Mouse (Mus musculus) hindbrain, embryonic 13.5 days (tissue): Measurements from ENCODE around the gene Cryba2. TPM values are rescaled to one million over a fixed set of nuclear protein-coding genes. Genes with fewer than 3 reads are reported as not detected.

Source experiments
- ATAC-seq: fragments of 200-750 bp; cut with Nextera tagmentation; 2 replicates; pipeline ENCODE4 v1.8.0; 2017; ENCODE audit warnings: moderate TSS enrichment; ENCODE audit not compliant: low FRiP score
- H3K27ac ChIP-seq: fragments of 300-500 bp; sonication (generic); 2 replicates; pipeline ENCODE4 v1.5.1; 2015; ENCODE audit warnings: inconsistent platforms, mild to moderate bottlenecking, moderate library complexity
- H3K27me3 ChIP-seq: fragments of 300-500 bp; sonication (generic); 2 replicates; pipeline ENCODE4 v1.6.1; 2015; ENCODE audit warnings: mild to moderate bottlenecking, inconsistent platforms
- H3K36me3 ChIP-seq: fragments of 300-500 bp; sonication (generic); 2 replicates; pipeline ENCODE4 v1.6.1; 2015; ENCODE audit warnings: mild to moderate bottlenecking, inconsistent platforms
- H3K4me1 ChIP-seq: fragments of 300-500 bp; sonication (generic); replicated peaks from 2 replicates; pipeline ENCODE4 v1.6.1; 2015; ENCODE audit warnings: inconsistent platforms
- H3K4me2 ChIP-seq: fragments of 300-500 bp; sonication (generic); 2 replicates; pipeline ENCODE4 v1.6.1; 2015; ENCODE audit warnings: inconsistent platforms, mild to moderate bottlenecking, moderate library complexity
- H3K4me3 ChIP-seq: fragments of 300-500 bp; sonication (generic); 2 replicates; pipeline ENCODE4 v1.5.1; 2015; ENCODE audit warnings: mild to moderate bottlenecking, inconsistent platforms
- H3K9ac ChIP-seq: fragments of 300-500 bp; sonication (generic); 2 replicates; pipeline ENCODE4 v1.6.1; 2015; ENCODE audit warnings: mild to moderate bottlenecking, inconsistent platforms
- H3K9me3 ChIP-seq: fragments of 300-500 bp; sonication (generic); 2 replicates; pipeline ENCODE4 v1.6.1; 2016; ENCODE audit warnings: inconsistent platforms
- WGBS: fragments of 180-500 bp; shearing (Covaris S2); methylation state at CpG from one replicate; pipeline ENCODE4 v1.1.7; 2015; 5-methylcytosine and 5-hydroxymethylcytosine counted together
- polyA plus RNA-seq: library from polyadenylated mRNA; unstranded; fragments of >200 nt; fragmentation: Nextera tagmentation; extraction: Ambion mirVana; gene quantifications from 2 replicates; pipeline ENCODE4 v1.2.1, GENCODE M21; 2015

Gene Cryba2
- polyA plus RNA-seq, 1 experiment from 2014 or later: 2.9 TPM

DNA sequence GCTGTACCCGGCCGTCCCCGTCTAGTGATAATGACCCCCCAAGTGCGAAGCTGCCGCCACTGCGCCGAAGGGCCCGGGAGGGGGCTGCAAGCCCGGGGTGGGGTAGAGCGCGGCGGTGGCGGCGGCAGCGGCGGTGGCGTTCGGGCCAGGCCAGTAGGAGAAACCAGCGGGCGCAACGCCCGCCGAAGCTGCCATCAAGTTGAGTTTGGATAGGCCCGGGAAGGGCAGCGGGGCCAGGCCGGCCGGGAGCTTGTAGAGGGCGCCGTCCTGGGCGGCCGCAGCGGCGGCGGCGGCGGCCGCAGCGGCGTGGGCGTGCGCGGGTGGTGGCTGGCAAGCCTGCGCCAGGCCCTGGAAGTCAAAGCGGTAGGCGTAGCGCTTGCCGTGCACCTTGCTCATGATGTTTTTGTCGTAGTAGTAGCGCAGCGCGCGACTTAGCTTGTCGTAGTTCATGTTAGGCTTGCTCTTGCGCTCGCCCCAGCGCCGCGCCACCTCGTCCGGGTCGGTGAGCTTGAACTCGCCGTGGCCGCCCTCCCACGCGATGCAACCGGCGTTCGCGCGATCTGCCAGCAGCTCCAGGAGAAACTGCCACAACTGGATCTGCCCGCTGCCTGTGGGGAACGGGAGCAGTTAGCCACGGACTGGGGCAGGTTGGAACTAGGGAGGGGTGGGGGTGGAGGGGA lies 10.7 kb downstream of the Cryba2 start:
- peak overlapping the region; percentile 65 for H3K4me2 ChIP-seq
- H3K36me3 ChIP-seq: no peaks in the 10 kb centered on the region
- peak overlapping the region; percentile 68 for H3K9ac ChIP-seq
- H3K27ac ChIP-seq: no peak overlapping the region
- 1% methylated on average over 73 of the region's 74 CpGs for WGBS
- no peaks in the 10 kb centered on the region for H3K9me3 ChIP-seq
- peaks cover 95% of the 10 kb centered on the region for H3K27me3 ChIP-seq
- H3K4me3 ChIP-seq: peak overlapping the region; percentile 44
- peak; percentile 45; the same call in 1 of the 2 replicates for ATAC-seq
- H3K4me1 ChIP-seq: peaks cover 29% of the 10 kb centered on the region

DNA sequence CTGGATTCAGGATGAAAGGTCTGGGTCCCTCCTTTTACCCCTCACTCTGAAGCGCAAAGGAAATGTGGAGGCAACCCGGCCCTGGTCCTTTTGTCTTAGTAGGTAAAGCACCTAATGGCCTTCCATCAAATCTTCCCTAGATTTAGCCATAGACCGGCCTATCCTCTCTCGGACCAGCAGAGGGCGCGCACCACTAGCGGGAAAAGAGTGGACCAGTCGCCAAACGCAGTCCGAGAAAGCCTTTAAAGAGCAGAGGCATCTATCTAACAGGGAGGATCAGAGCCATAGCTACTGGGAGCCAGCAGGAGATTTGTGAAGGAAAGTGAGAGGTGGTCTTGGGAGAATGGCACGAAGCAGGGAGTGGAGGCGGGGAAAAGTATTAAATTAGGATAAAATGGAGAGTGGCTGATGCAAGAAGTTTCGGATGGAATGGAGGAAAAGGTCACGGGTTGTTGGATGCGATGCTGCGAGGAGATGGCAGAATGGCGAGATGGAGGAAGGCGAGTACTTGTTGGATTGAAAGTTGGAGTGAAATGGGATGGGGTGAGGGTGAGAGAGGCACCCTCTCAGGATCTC lies 12.1 kb downstream of the Cryba2 start:
- 2% methylated on average over 18 of the region's 18 CpGs for WGBS
- Histone ChIP-seq H3K4me3 (no peak overlapping the region), H3K27me3 (peaks cover 90% of the 10 kb centered on the region), H3K27ac (no peak overlapping the region), H3K4me1 (peaks cover 29% of the 10 kb centered on the region), H3K9me3 (no peaks in the 10 kb centered on the region), H3K36me3 (no peaks in the 10 kb centered on the region), H3K4me2 (0 out of 2 replicates have a peak overlapping the region, but pooled peaks have one; percentile 13), H3K9ac (no peak overlapping the region)
- ATAC-seq: no peak

DNA sequence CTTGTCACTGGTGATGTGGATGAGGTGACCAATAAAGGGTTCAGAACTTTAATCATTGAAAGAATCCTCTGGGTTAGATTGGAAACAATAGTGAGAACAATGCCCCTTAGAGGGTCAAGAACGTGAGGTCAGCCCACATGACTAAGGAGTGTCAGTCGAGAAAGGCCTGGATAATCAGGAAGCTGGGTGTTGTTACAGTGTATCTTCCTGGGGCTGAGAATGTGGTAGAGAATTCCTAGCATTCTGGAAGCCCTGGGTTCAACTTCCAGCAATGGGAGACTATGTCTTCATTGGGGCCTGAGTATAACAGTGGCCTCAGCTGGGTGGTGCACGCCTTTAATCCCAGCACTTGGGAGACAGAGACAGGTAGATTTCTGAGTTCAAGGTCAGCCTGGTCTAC lies 15.7 kb downstream of the Cryba2 start:
- ATAC-seq: no peak
- Histone ChIP-seq H3K27ac (no peak overlapping the region), H3K4me2 (no peak overlapping the region), H3K27me3 (peaks cover 68% of the 10 kb centered on the region), H3K9me3 (no peaks in the 10 kb centered on the region), H3K4me3 (no peak overlapping the region), H3K4me1 (peaks cover 6% of the 10 kb centered on the region), H3K9ac (no peak overlapping the region), H3K36me3 (no peaks in the 10 kb centered on the region)
- 50% methylated on average over 3 of the region's 3 CpGs for WGBS

DNA sequence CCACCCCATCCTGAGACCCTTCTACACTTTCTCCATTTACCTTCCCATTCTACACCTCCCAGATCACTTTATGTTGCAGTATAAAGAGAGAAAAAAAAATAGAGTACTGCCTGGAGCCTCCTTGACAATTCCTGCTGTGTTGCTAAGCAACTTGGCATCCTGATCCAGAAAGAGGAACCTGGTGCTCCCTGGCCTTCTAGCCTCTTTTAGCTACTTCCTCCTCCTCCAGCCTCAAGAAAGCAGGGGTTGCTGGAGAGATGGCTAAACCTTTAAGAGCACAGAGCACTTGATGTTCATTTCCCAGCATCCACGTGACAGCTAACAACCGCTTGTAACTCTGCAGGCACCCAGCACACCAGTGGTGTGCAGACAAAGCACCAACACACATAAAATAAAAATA lies 20.7 kb downstream of the Cryba2 start:
- no peak overlapping the region for H3K9ac ChIP-seq
- 58% methylated on average over 2 of the region's 2 CpGs for WGBS

DNA sequence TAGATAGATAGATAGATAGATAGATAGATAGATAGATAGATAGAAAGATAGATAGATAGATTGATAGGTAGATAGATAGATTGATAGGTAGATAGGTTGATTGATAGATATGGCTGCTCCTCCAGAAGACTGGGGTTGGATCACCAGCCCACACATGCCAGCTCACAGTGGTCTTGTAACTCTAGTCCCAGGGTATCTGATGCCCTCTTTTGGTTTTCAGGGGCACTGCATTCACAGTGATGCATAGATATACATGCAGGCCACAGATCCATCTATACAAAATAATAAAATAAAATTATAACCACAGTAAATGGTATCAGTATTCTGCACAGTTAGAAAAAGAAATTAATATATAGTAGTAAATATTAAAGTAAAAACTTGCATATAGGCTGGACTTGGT lies 31.2 kb downstream of the Cryba2 start:
- Histone ChIP-seq H3K4me1 (peaks cover 32% of the 10 kb centered on the region), H3K4me2 (no peak overlapping the region), H3K27ac (no peak overlapping the region), H3K27me3 (peaks cover 8% of the 10 kb centered on the region; the same call in 1 of the 2 replicates), H3K36me3 (no peaks in the 10 kb centered on the region), H3K4me3 (no peak overlapping the region), H3K9ac (no peak overlapping the region), H3K9me3 (no peaks in the 10 kb centered on the region)
- no peak for ATAC-seq

More for the DNA sequence above, 20.7 kb downstream of the Cryba2 start:
- Histone ChIP-seq H3K36me3 (no peaks in the 10 kb centered on the region), H3K27me3 (peaks cover 24% of the 10 kb centered on the region), H3K9me3 (no peaks in the 10 kb centered on the region), H3K27ac (no peak overlapping the region), H3K4me2 (no peak overlapping the region), H3K4me1 (no peaks in the 10 kb centered on the region), H3K4me3 (no peak overlapping the region)
- no peak for ATAC-seq

DNA sequence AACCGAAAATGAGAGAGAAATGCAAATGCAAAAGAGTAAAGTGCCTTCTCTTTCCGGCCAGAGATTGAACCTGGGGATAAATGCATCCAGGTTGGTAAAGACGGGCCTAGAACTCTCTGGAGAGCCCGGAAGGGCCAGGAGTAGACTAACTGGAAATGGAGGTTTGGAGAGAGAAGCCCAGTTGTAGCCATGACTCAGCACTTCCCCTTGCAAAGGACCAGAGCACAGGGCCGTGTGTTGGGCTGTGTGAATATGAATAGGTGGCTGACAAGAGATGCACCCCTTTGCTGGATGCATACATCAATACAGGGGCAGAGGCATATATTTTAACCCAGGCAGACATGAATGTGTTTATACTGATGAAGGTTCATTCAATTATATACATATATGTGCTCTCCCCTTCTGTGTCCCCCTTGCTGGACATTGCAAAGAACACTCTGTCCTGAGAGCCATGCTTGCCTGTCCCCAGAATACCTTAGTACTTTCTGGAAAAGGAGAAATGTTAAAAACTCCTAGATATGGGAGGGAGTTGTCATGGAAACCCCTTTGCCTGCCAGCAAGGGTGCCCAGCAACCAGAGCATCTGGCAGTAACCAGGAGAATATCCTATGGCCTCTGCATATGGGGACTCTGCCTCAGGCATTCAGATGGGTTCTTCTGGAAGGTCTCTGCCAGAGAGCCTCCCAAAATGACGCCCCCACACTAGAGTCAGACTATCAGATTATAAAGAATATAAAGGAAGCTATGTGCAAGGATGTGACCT lies 33.5 kb downstream of the Cryba2 start:
- H3K4me2 ChIP-seq: peak overlapping the region; percentile 88
- peaks cover 8% of the 10 kb centered on the region; the same call in 1 of the 2 replicates for H3K27me3 ChIP-seq
- H3K27ac ChIP-seq: 0 out of 2 replicates have a peak overlapping the region, but pooled peaks have one; percentile 26
- H3K9ac ChIP-seq: peak overlapping the region; percentile 98; the same call in 1 of the 2 replicates
- no peak for ATAC-seq
- H3K9me3 ChIP-seq: no peaks in the 10 kb centered on the region
- H3K4me3 ChIP-seq: peak overlapping the region; percentile 87
- H3K36me3 ChIP-seq: no peaks in the 10 kb centered on the region
- 39% methylated on average over 6 of the region's 6 CpGs for WGBS
- peaks cover 48% of the 10 kb centered on the region for H3K4me1 ChIP-seq

DNA sequence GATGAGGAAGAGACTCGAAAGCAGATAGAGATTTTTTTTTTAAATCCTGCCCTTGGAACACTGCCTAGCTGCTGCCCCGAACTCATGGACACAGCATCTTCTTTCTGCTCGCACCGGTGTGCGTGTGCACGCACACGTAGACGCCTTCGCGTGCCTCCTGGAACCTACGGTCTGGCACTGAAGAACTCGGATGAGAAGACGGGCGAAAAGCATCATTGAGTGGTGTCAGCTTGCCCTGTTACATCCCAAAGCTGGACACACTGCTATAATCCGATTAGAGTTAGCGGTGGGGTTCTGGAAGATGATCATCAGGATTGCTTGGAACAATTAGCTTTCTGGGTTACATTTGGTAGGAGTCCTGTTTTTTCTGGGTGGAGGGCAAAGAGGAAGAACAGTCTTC lies 34.1 kb downstream of the Cryba2 start:
- H3K27me3 ChIP-seq: peaks cover 8% of the 10 kb centered on the region; the same call in 1 of the 2 replicates
- peaks cover 54% of the 10 kb centered on the region for H3K4me1 ChIP-seq
- peak overlapping the region; percentile 26; the same call in 1 of the 2 replicates for H3K27ac ChIP-seq
- peak overlapping the region; percentile 88 for H3K4me2 ChIP-seq
- 5% methylated on average over 16 of the region's 16 CpGs for WGBS
- H3K9ac ChIP-seq: peak overlapping the region; percentile 98
- ATAC-seq: no peak
- peak overlapping the region; percentile 87 for H3K4me3 ChIP-seq
- H3K9me3 ChIP-seq: no peaks in the 10 kb centered on the region
- H3K36me3 ChIP-seq: no peaks in the 10 kb centered on the region

DNA sequence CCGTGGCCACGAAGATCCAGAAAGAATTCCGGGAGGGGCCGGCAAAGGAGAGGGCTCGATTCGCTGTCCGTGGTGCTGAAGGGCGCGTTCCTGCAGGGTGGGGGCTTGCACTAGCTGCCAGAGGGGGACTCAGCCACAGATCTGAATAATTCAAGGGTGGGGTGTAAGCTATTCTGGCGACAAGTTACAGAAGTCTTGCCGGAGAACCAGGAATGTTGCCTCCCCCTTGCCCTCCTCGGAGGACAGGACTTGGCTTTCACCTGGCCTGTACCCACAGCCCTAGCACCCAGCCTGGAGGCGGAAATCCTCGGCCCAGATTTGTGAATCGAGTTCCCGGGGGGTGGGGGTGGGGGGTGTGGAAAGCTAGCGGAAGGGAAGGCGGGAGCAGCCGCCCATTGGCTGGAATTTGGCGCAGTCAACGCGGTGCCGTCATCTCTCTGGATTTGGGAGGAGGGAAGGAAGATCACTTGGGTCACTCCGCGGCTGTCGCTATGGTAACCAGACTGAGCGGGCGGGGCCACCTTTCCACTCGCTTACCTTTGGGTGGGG lies 34.7 kb downstream of the Cryba2 start:
- Histone ChIP-seq H3K9ac (peak overlapping the region; percentile 98), H3K4me1 (peaks cover 58% of the 10 kb centered on the region), H3K27ac (peak overlapping the region; percentile 81), H3K27me3 (peaks cover 11% of the 10 kb centered on the region; the same call in 1 of the 2 replicates), H3K4me2 (peak overlapping the region; percentile 88), H3K36me3 (no peaks in the 10 kb centered on the region), H3K4me3 (peak overlapping the region; percentile 87), H3K9me3 (no peaks in the 10 kb centered on the region)
- ATAC-seq: peak; percentile 62
- WGBS: under 1% methylated on average over 29 of the region's 29 CpGs

DNA sequence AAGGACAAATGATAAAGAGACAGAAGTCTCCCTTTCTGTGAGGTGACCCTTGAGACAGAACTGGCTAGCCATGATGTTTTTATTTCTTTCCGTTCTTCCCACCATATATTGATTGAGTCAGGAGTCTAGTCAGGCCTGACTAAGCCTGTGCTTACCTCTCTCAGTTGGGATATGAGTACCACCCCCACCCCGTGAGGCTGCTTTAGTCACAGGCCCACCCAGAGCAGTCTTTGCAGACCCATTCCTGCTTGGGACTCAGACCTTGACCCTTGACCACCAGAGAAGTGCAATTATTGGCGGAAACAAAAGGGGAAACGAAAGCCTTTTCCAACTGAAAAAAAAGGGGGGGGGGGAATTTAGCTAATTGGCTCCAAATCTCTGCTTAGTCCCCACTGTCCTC lies 35.3 kb downstream of the Cryba2 start:
- WGBS: 0% methylated on average over 4 of the region's 4 CpGs

DNA sequence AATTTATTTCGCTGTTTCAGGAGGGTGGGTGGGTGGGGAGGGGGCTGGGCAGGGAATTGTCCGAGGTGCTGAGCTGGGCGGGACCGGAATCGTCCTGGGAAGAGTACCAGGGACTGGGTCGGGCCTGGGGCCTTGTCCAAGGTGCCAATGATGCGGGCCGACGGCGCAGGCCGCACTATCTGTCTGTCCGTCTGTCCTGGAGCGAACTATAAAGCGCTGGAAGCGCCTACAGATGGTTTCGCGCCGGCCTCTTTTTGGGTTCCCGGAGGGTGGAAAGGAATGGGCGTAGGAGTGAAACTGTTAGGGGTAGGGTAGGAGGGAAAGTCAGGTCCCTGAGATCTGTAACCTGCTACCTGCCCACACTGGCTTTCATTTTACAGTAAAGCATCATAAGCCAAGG lies 35.7 kb downstream of the Cryba2 start:
- 2% methylated on average over 20 of the region's 20 CpGs for WGBS
- no peak for ATAC-seq
- Histone ChIP-seq H3K27ac (no peak overlapping the region; the same call in 1 of the 2 replicates), H3K4me3 (peak overlapping the region; percentile 87), H3K9ac (peak overlapping the region; percentile 98), H3K4me1 (peaks cover 59% of the 10 kb centered on the region), H3K4me2 (peak overlapping the region; percentile 88), H3K27me3 (peaks cover 18% of the 10 kb centered on the region; the same call in 1 of the 2 replicates), H3K9me3 (no peaks in the 10 kb centered on the region), H3K36me3 (no peaks in the 10 kb centered on the region)

More for the DNA sequence above, 35.3 kb downstream of the Cryba2 start:
- Histone ChIP-seq H3K27ac (peak overlapping the region; percentile 81), H3K4me2 (peak overlapping the region; percentile 88), H3K4me1 (peaks cover 58% of the 10 kb centered on the region), H3K36me3 (no peaks in the 10 kb centered on the region), H3K9ac (peak overlapping the region; percentile 98), H3K4me3 (peak overlapping the region; percentile 87), H3K9me3 (no peaks in the 10 kb centered on the region), H3K27me3 (peaks cover 14% of the 10 kb centered on the region; the same call in 1 of the 2 replicates)
- ATAC-seq: no peak

DNA sequence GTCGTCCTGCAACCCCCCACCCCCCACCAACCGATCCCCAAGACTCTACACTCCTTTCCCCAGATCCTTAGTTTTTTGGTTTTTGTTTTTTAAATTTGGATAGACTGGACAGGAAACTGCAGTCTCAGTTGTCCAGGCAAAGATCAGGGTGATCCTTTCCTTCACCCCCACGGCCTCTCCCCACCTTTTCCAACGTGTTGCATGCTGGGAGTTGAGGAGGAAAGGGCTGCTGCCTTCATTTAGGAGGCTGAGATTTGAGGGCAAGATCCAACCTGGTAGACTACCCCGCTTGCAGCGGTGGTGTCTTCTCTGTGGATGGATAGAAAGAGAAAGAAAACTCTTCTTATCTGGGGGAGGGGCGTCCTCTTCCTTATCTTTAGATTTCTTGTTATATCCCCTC lies 36.2 kb downstream of the Cryba2 start:
- 1% methylated on average over 7 of the region's 7 CpGs for WGBS
- peaks cover 63% of the 10 kb centered on the region for H3K4me1 ChIP-seq
- H3K27ac ChIP-seq: 0 out of 2 replicates have a peak overlapping the region, but pooled peaks have one; percentile 93
- H3K9ac ChIP-seq: peak overlapping the region; percentile 98
- H3K4me3 ChIP-seq: peak overlapping the region; percentile 87
- peak overlapping the region; percentile 88 for H3K4me2 ChIP-seq
- no peaks in the 10 kb centered on the region for H3K36me3 ChIP-seq
- peaks cover 18% of the 10 kb centered on the region; the same call in 1 of the 2 replicates for H3K27me3 ChIP-seq
- ATAC-seq: no peak
- no peaks in the 10 kb centered on the region for H3K9me3 ChIP-seq

DNA sequence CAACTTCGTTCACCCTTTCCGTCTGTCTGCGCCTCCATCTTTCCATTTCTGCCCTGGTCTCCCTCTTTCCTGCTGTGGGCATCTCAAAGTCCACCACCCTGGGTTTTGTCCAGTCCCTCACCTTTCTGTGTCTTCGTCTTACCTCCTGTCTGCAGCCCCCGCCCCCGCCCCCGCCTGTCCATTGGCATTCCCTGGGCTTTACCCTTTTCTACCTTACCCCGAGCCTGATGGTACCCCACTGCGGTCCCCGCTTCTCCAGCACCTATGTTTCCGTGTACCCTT lies 36.6 kb downstream of the Cryba2 start:
- peak overlapping the region; percentile 98 for H3K9ac ChIP-seq
- peak overlapping the region; percentile 87 for H3K4me3 ChIP-seq
- peak overlapping the region; percentile 88 for H3K4me2 ChIP-seq
- no peaks in the 10 kb centered on the region for H3K9me3 ChIP-seq
- H3K36me3 ChIP-seq: no peaks in the 10 kb centered on the region
- H3K27me3 ChIP-seq: peaks cover 18% of the 10 kb centered on the region; the same call in 1 of the 2 replicates
- peak overlapping the region; percentile 93; the same call in 1 of the 2 replicates for H3K27ac ChIP-seq
- no peak for ATAC-seq
- H3K4me1 ChIP-seq: peaks cover 67% of the 10 kb centered on the region
- WGBS: 1% methylated on average over 10 of the region's 11 CpGs
